Mouse (Mus musculus): ENCODE results near the gene Ang6. TPM values are rescaled to one million over a fixed set of nuclear protein-coding genes. Genes with fewer than 3 reads are reported as not detected.
"Not testable (repeated sequence)": the region's sequence is repeated elsewhere in the genome, so short reads cannot be mapped to it uniquely, and the experiment has no call there.

Gene Ang6
- not detected in 2 replicates for polyA plus RNA-seq (2015; fragmentation: Nextera tagmentation; extraction: Ambion mirVana)

- Histone ChIP-seq H3K36me3 (ENCODE audit: control insufficient read depth, insufficient read depth) (no peaks in the 10 kb centered on the region), H3K4me3 (replicated peaks; ENCODE audit: low read length) (no peak within 1 kb of the TSS), H3K9ac (replicated peaks; ENCODE audit: low read depth, low read length) (no peak within 1 kb of the TSS), H3K9me3 (ENCODE audit: control insufficient read depth, low read length) (no peaks in the 10 kb centered on the region), H3K27ac (ENCODE audit: low read length) (no peak within 1 kb of the TSS), H3K4me2 (ENCODE audit: low read length) (no peak within 1 kb of the TSS), H3K4me1 (replicated peaks; ENCODE audit: control insufficient read depth, insufficient read depth, low read length) (no peaks in the 10 kb centered on the region), H3K27me3 (replicated peaks; ENCODE audit: control insufficient read depth, insufficient read depth, low read length) (no peaks in the 10 kb centered on the region)
- WGBS = 83% methylated on average over 1 of the region's 1 CpGs
- no peak for ATAC-seq
Measured at GRCm38 (mm10) chr14:44002169-44002568, at the start of gene Ang6. TSS of gene Ang6 (minus strand) at chr14:44002269.

- H3K4me3 ChIP-seq (replicated peaks; ENCODE audit: low read length); H3K27me3 ChIP-seq (replicated peaks; ENCODE audit: control insufficient read depth, insufficient read depth, low read length); ATAC-seq; H3K9ac ChIP-seq (replicated peaks; ENCODE audit: low read depth, low read length); H3K36me3 ChIP-seq (ENCODE audit: control insufficient read depth, insufficient read depth); H3K4me1 ChIP-seq (replicated peaks; ENCODE audit: control insufficient read depth, insufficient read depth, low read length); H3K4me2 ChIP-seq (ENCODE audit: low read length); H3K9me3 ChIP-seq (ENCODE audit: control insufficient read depth, low read length); H3K27ac ChIP-seq (ENCODE audit: low read length): not testable (repeated sequence)
- WGBS = 87% methylated on average over 2 of the region's 2 CpGs
Measured at GRCm38 (mm10) chr14:44046567-44046966, 44.5 kb upstream of the Ang6 start.

- not testable (repeated sequence) for ATAC-seq; H3K4me3 ChIP-seq (replicated peaks; ENCODE audit: low read length)
Measured at GRCm38 (mm10) chr14:44031828-44032227, 29.8 kb upstream of the Ang6 start.

GRCm38 (mm10) chr14:44009686-44010085 lies 7.6 kb upstream of the Ang6 start:
- H3K4me3 ChIP-seq (replicated peaks; ENCODE audit: low read length); ATAC-seq; H3K36me3 ChIP-seq (ENCODE audit: control insufficient read depth, insufficient read depth); H3K9me3 ChIP-seq (ENCODE audit: control insufficient read depth, low read length); H3K4me1 ChIP-seq (replicated peaks; ENCODE audit: control insufficient read depth, insufficient read depth, low read length); H3K4me2 ChIP-seq (ENCODE audit: low read length); H3K9ac ChIP-seq (replicated peaks; ENCODE audit: low read depth, low read length); H3K27me3 ChIP-seq (replicated peaks; ENCODE audit: control insufficient read depth, insufficient read depth, low read length); H3K27ac ChIP-seq (ENCODE audit: low read length): not testable (repeated sequence)
- 72% methylated on average over 2 of the region's 2 CpGs for WGBS

More at GRCm38 (mm10) chr14:44031828-44032227, 29.8 kb upstream of the Ang6 start:
- not testable (repeated sequence) for H3K27me3 ChIP-seq (replicated peaks; ENCODE audit: control insufficient read depth, insufficient read depth, low read length); H3K36me3 ChIP-seq (ENCODE audit: control insufficient read depth, insufficient read depth); H3K27ac ChIP-seq (ENCODE audit: low read length); H3K9me3 ChIP-seq (ENCODE audit: control insufficient read depth, low read length); H3K4me1 ChIP-seq (replicated peaks; ENCODE audit: control insufficient read depth, insufficient read depth, low read length); H3K4me2 ChIP-seq (ENCODE audit: low read length); H3K9ac ChIP-seq (replicated peaks; ENCODE audit: low read depth, low read length)
- 78% methylated on average over 1 of the region's 3 CpGs for whole genome bisulfite sequencing

- not testable (repeated sequence) for ATAC-seq; H3K27ac ChIP-seq (ENCODE audit: low read length); H3K9ac ChIP-seq (replicated peaks; ENCODE audit: low read depth, low read length); H3K27me3 ChIP-seq (replicated peaks; ENCODE audit: control insufficient read depth, insufficient read depth, low read length); H3K36me3 ChIP-seq (ENCODE audit: control insufficient read depth, insufficient read depth); H3K4me1 ChIP-seq (replicated peaks; ENCODE audit: control insufficient read depth, insufficient read depth, low read length); H3K4me2 ChIP-seq (ENCODE audit: low read length); H3K9me3 ChIP-seq (ENCODE audit: control insufficient read depth, low read length); H3K4me3 ChIP-seq (replicated peaks; ENCODE audit: low read length)
- WGBS = no CpG with 5 or more reads among the region's 1 CpGs
Measured at GRCm38 (mm10) chr14:44008021-44008420, 6.0 kb upstream of the Ang6 start.

GRCm38 (mm10) chr14:44001600-44001999 lies 469 bp downstream of the Ang6 start:
- 90% methylated on average over 3 of the region's 3 CpGs for WGBS
- Histone ChIP-seq H3K27ac (ENCODE audit: low read length) (no peak overlapping the region), H3K4me3 (replicated peaks; ENCODE audit: low read length) (no peak overlapping the region), H3K9ac (replicated peaks; ENCODE audit: low read depth, low read length) (no peak overlapping the region), H3K9me3 (ENCODE audit: control insufficient read depth, low read length) (no peaks in the 10 kb centered on the region), H3K4me2 (ENCODE audit: low read length) (no peak overlapping the region), H3K4me1 (replicated peaks; ENCODE audit: control insufficient read depth, insufficient read depth, low read length) (no peaks in the 10 kb centered on the region), H3K36me3 (ENCODE audit: control insufficient read depth, insufficient read depth) (no peaks in the 10 kb centered on the region), H3K27me3 (replicated peaks; ENCODE audit: control insufficient read depth, insufficient read depth, low read length) (no peaks in the 10 kb centered on the region)
- ATAC-seq = no peak

- H3K27ac ChIP-seq (ENCODE audit: low read length); ATAC-seq; H3K27me3 ChIP-seq (replicated peaks; ENCODE audit: control insufficient read depth, insufficient read depth, low read length); H3K4me1 ChIP-seq (replicated peaks; ENCODE audit: control insufficient read depth, insufficient read depth, low read length); H3K36me3 ChIP-seq (ENCODE audit: control insufficient read depth, insufficient read depth); H3K9ac ChIP-seq (replicated peaks; ENCODE audit: low read depth, low read length); H3K9me3 ChIP-seq (ENCODE audit: control insufficient read depth, low read length); H3K4me3 ChIP-seq (replicated peaks; ENCODE audit: low read length); H3K4me2 ChIP-seq (ENCODE audit: low read length): not testable (repeated sequence)
- WGBS = 79% methylated on average over 2 of the region's 2 CpGs
Measured at GRCm38 (mm10) chr14:43998455-43999000, 3.5 kb downstream of the Ang6 start.

- H3K27me3 ChIP-seq (replicated peaks; ENCODE audit: control insufficient read depth, insufficient read depth, low read length); H3K36me3 ChIP-seq (ENCODE audit: control insufficient read depth, insufficient read depth); H3K9me3 ChIP-seq (ENCODE audit: control insufficient read depth, low read length); H3K4me2 ChIP-seq (ENCODE audit: low read length); H3K4me1 ChIP-seq (replicated peaks; ENCODE audit: control insufficient read depth, insufficient read depth, low read length); H3K27ac ChIP-seq (ENCODE audit: low read length); ATAC-seq; H3K4me3 ChIP-seq (replicated peaks; ENCODE audit: low read length); H3K9ac ChIP-seq (replicated peaks; ENCODE audit: low read depth, low read length): not testable (repeated sequence)
- whole genome bisulfite sequencing = 15% methylated on average over 5 of the region's 5 CpGs
Measured at GRCm38 (mm10) chr14:43987404-43987803, 14.7 kb downstream of the Ang6 start.

GRCm38 (mm10) chr14:43986147-43986546 lies 15.9 kb downstream of the Ang6 start:
- Histone ChIP-seq H3K9me3 (ENCODE audit: control insufficient read depth, low read length) (no peaks in the 10 kb centered on the region), H3K27ac (ENCODE audit: low read length) (no peak overlapping the region), H3K36me3 (ENCODE audit: control insufficient read depth, insufficient read depth) (no peaks in the 10 kb centered on the region), H3K9ac (replicated peaks; ENCODE audit: low read depth, low read length) (no peak overlapping the region), H3K4me3 (replicated peaks; ENCODE audit: low read length) (no peak overlapping the region), H3K4me1 (replicated peaks; ENCODE audit: control insufficient read depth, insufficient read depth, low read length) (no peaks in the 10 kb centered on the region), H3K4me2 (ENCODE audit: low read length) (no peak overlapping the region), H3K27me3 (replicated peaks; ENCODE audit: control insufficient read depth, insufficient read depth, low read length) (no peaks in the 10 kb centered on the region)
- 89% methylated on average over 2 of the region's 2 CpGs for WGBS
- no peak for ATAC-seq

- WGBS = 0% methylated on average over 4 of the region's 4 CpGs
- no peak overlapping the region for H3K4me2 ChIP-seq (ENCODE audit: low read length)
Measured at GRCm38 (mm10) chr14:43983897-43984296, 18.2 kb downstream of the Ang6 start.

More at GRCm38 (mm10) chr14:43983897-43984296, 18.2 kb downstream of the Ang6 start:
- Histone ChIP-seq H3K36me3 (ENCODE audit: control insufficient read depth, insufficient read depth) (no peaks in the 10 kb centered on the region), H3K9ac (replicated peaks; ENCODE audit: low read depth, low read length) (no peak overlapping the region), H3K4me1 (replicated peaks; ENCODE audit: control insufficient read depth, insufficient read depth, low read length) (no peaks in the 10 kb centered on the region), H3K4me3 (replicated peaks; ENCODE audit: low read length) (no peak overlapping the region), H3K27ac (ENCODE audit: low read length) (no peak overlapping the region), H3K9me3 (ENCODE audit: control insufficient read depth, low read length) (no peaks in the 10 kb centered on the region), H3K27me3 (replicated peaks; ENCODE audit: control insufficient read depth, insufficient read depth, low read length) (no peaks in the 10 kb centered on the region)
- peak; percentile 78 for ATAC-seq

All from forebrain, embryonic 16.5 days (tissue).